ENCODE assay signal across 20 mouse cellular contexts in genomic region chr17:84408731-84409130, GRCm38 (mm10). TPM values are rescaled to one million over a fixed set of nuclear protein-coding genes. Genes with fewer than 3 reads are reported as not detected.
DNase-seq lines count a peak whose midpoint lies in the region; ATAC-seq lines count a peak whose summit lies in the region.
"Had no signal": no experiment of that assay in that cellular context is flagged by ENCODE, and none has a peak within 500 bp of the region (broad histone marks: within the 10 kb centered on the region; RNA-seq: fewer than 3 reads in every experiment).

No protein-coding gene starts in this region.

- peak; percentile 72 for DNase-seq in 3T3-L1 (ENCODE audit: low read depth, low spot score)
- peak; percentile 77 for DNase-seq in Muller cell, postnatal 12 days (ENCODE audit: inconsistent ontology term)
- DNase-seq in monocyte, adult 2 months (ENCODE audit: low read depth in 1 of 2, low spot score in 2 of 2), result peak; percentile 22 to 53
- DNase-seq in urinary bladder, postnatal 14 days (ENCODE audit: low spot score), result no peak
- DNase-seq in cerebellum, adult 8-10 months, result no peak
- no peak for DNase-seq in MN1 (ENCODE audit: low spot score)
- DNase-seq: adrenal gland, postnatal 36 days; cerebellum, adult 2 months; cerebellum, postnatal 25 days; heart, postnatal 36 days; kidney, adult 11 months; kidney, postnatal 14 days; layer of hippocampus, adult 9-11 months; liver; right cerebral cortex, postnatal 25 days; thymus, adult 2 months; thymus, postnatal 36 days had no signal

- ATAC-seq in granulocyte monocyte progenitor cell, adult 5-6 weeks (replicated peaks; ENCODE audit: poor library complexity, severe bottlenecking), result peak; percentile 96
- ATAC-seq: forebrain, embryonic 15.5 days; Patski had no signal

RNA-seq across cellular contexts. Expression of gene Thada, which starts 57.3 kb away (rescaled TPM):
- total RNA-seq in granulocyte monocyte progenitor cell, adult 5-6 weeks (2014; fragmentation: Nextera tagmentation), result 39.3 and 40.6 TPM in 2 replicates
- total RNA-seq in granulocyte monocyte progenitor cell, adult 5-6 weeks (2017), result 37.6 and 43.8 TPM in 2 replicates

Comparison
In these comparisons a context has a peak if more than half of its experiments do, and no peak if none do; other contexts are left out.
1. DNase-seq: peak in 3T3-L1 (single experiment), Muller cell, postnatal 12 days (single experiment) and monocyte, adult 2 months (2 of 2); none in urinary bladder, postnatal 14 days (single experiment), cerebellum, adult 8-10 months (single experiment) and MN1 (single experiment).